Mouse (Mus musculus) liver, postnatal 0 days (tissue): Measurements from ENCODE around the gene Adcy7.

Source experiments
- CTCF ChIP-seq: sonication (generic); IDR thresholded peaks from 2 replicates; pipeline ENCODE4 v1.5.1; 2016; ENCODE audit warnings: antibody characterized with exemption, low read depth
- EP300 ChIP-seq: IDR thresholded peaks from 2 replicates; pipeline ENCODE4 v1.6.1; 2016; ENCODE audit warnings: antibody characterized with exemption, low read depth, mild to moderate bottlenecking

DNA sequence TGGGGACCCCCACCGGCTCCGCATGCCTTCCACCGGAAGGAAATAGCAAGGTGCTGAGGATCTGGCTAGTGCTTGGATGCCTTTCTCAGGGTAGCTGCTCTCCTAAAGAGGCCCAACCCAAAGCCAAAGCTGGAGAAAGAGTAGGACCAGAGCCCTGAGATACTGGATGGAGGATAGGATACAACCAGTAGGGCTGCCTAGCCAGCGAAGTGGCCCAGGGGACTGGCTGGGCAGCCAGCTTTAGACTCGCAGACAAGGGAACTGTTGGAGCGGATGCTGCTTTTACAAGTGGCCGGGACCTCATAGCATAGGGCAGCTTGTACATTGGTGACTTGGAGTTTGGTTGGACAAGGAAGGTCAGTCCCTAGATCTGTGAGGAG, 838 bp downstream of the Adcy7 start:
- TF ChIP-seq EP300 (no peak), CTCF (no peak)
